Mouse (Mus musculus): ENCODE results near the gene Tango2. TPM values are rescaled to one million over a fixed set of nuclear protein-coding genes. Genes with fewer than 3 reads are reported as not detected.
"Not testable (repeated sequence)": the region's sequence is repeated elsewhere in the genome, so short reads cannot be mapped to it uniquely, and the experiment has no call there.

The Tango2 gene
- polyA plus RNA-seq, 1 experiment from 2014 or later = 28.2 TPM

DNA sequence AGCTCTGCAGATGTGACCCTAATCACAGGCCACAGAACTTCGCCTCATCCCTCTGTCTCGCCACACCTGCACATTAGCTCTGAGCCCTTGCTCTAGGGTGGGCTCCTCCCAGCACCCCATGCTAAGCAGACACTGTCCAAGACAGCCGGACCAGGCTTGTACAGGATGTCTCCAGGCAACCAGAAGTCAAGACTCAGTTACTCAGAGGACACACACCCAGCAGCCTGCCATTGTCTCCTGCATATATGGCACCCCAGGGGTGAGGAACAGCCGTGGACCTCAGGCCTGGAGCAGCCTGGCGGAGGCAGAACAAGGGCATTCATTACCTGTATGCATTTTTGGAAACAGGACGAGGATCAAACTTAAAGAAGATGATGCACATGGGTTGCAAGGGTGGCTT lies 23.9 kb downstream of the Tango2 start:
- DNase-seq (ENCODE audit: low spot score) (no peak), ATAC-seq (ENCODE audit: low read depth) (no peak)
- Histone ChIP-seq H3K9me3 (ENCODE audit: control insufficient read depth, low read length) (no peaks in the 10 kb centered on the region), H3K27ac (replicated peaks; ENCODE audit: low read depth, low read length) (no peak overlapping the region), H3K27me3 (replicated peaks; ENCODE audit: control insufficient read depth, insufficient read depth, low read length) (no peaks in the 10 kb centered on the region), H3K9ac (ENCODE audit: low read depth, low read length) (no peak overlapping the region), H3K36me3 (ENCODE audit: control insufficient read depth, insufficient read depth, low read length) (no peaks in the 10 kb centered on the region), H3K4me3 (ENCODE audit: low read depth, low read length) (no peak overlapping the region), H3K4me2 (ENCODE audit: low read depth, low read length) (no peak overlapping the region), H3K4me1 (ENCODE audit: control insufficient read depth, insufficient read depth, low read length) (no peaks in the 10 kb centered on the region)
- 83% methylated on average over 6 of the region's 6 CpGs for WGBS

GRCm38 (mm10) chr16:18323460-18323859 lies 24.4 kb downstream of the Tango2 start:
- ATAC-seq (ENCODE audit: low read depth) (no peak), DNase-seq (ENCODE audit: low spot score) (no peak)
- Histone ChIP-seq H3K4me2 (ENCODE audit: low read depth, low read length) (no peak overlapping the region), H3K4me1 (ENCODE audit: control insufficient read depth, insufficient read depth, low read length) (no peaks in the 10 kb centered on the region), H3K27me3 (replicated peaks; ENCODE audit: control insufficient read depth, insufficient read depth, low read length) (no peaks in the 10 kb centered on the region), H3K9me3 (ENCODE audit: control insufficient read depth, low read length) (no peaks in the 10 kb centered on the region), H3K4me3 (ENCODE audit: low read depth, low read length) (no peak overlapping the region), H3K36me3 (ENCODE audit: control insufficient read depth, insufficient read depth, low read length) (no peaks in the 10 kb centered on the region), H3K27ac (replicated peaks; ENCODE audit: low read depth, low read length) (no peak overlapping the region), H3K9ac (ENCODE audit: low read depth, low read length) (no peak overlapping the region)
- WGBS = 69% methylated on average over 2 of the region's 2 CpGs

DNA sequence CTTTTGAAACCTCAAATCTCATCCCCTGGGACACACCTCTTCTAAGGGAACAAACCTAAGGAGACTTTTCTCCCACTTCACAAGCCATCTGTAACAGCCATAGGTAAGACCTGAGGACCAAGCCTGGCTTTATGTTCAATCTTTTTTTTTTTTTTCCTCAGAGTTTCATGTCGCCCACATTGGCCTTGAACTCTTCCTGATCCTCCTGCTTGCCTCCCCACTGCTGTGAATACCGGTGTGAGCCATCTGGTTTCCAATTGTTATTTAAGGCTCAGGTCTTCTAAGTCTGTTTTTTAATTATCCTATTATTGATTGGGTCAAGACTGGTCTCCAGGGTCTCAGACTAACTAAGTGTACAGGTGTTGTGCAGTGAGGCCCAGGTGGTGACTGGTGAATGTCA lies 26.5 kb downstream of the Tango2 start:
- DNase-seq (ENCODE audit: low spot score) (no peak), ATAC-seq (ENCODE audit: low read depth) (no peak)
- H3K9ac ChIP-seq (ENCODE audit: low read depth, low read length) = no peak overlapping the region
- H3K27ac ChIP-seq (replicated peaks; ENCODE audit: low read depth, low read length) = no peak overlapping the region
- H3K4me3 ChIP-seq (ENCODE audit: low read depth, low read length) = no peak overlapping the region
- H3K4me1 ChIP-seq (ENCODE audit: control insufficient read depth, insufficient read depth, low read length) = no peaks in the 10 kb centered on the region
- WGBS = 75% methylated on average over 2 of the region's 2 CpGs
- H3K27me3 ChIP-seq (replicated peaks; ENCODE audit: control insufficient read depth, insufficient read depth, low read length) = no peaks in the 10 kb centered on the region
- no peaks in the 10 kb centered on the region for H3K9me3 ChIP-seq (ENCODE audit: control insufficient read depth, low read length)
- H3K36me3 ChIP-seq (ENCODE audit: control insufficient read depth, insufficient read depth, low read length) = no peaks in the 10 kb centered on the region
- H3K4me2 ChIP-seq (ENCODE audit: low read depth, low read length) = no peak overlapping the region

DNA sequence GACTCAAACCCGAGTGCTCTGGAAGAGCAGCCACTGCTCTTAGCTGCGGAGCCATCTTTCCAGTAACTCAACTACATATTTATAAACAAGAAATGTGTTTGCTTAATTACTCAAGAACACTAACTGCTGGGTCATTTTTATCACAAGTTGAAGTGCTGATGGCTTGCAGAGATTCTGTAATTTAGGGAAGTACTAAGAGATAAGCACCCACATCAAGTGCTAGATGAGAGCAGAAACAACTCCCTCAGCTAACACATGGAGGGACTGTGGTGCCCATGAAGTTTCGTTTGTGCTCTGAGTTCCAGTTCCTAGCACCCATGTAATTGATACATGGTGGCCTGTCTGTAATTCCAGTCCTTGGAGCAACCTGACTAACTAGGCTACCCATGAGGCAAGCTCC lies 28.9 kb downstream of the Tango2 start:
- Histone ChIP-seq H3K9me3 (ENCODE audit: control insufficient read depth, low read length) (no peaks in the 10 kb centered on the region), H3K4me1 (ENCODE audit: control insufficient read depth, insufficient read depth, low read length) (no peaks in the 10 kb centered on the region), H3K27me3 (replicated peaks; ENCODE audit: control insufficient read depth, insufficient read depth, low read length) (no peaks in the 10 kb centered on the region), H3K4me2 (ENCODE audit: low read depth, low read length) (no peak overlapping the region), H3K4me3 (ENCODE audit: low read depth, low read length) (no peak overlapping the region), H3K36me3 (ENCODE audit: control insufficient read depth, insufficient read depth, low read length) (no peaks in the 10 kb centered on the region), H3K9ac (ENCODE audit: low read depth, low read length) (no peak overlapping the region), H3K27ac (replicated peaks; ENCODE audit: low read depth, low read length) (no peak overlapping the region)
- DNase-seq (ENCODE audit: low spot score) (no peak), ATAC-seq (ENCODE audit: low read depth) (no peak)
- 82% methylated on average over 3 of the region's 3 CpGs for WGBS

- ATAC-seq (ENCODE audit: low read depth) = no peak
- no peaks in the 10 kb centered on the region for H3K9me3 ChIP-seq (ENCODE audit: control insufficient read depth, low read length)
- no peak overlapping the region for H3K4me2 ChIP-seq (ENCODE audit: low read depth, low read length)
- 0 out of 2 replicates have a peak, but pooled peaks cover 6% of the 10 kb centered on the region for H3K36me3 ChIP-seq (ENCODE audit: control insufficient read depth, insufficient read depth, low read length)
- no peaks in the 10 kb centered on the region for H3K4me1 ChIP-seq (ENCODE audit: control insufficient read depth, insufficient read depth, low read length)
- no peak for DNase-seq (ENCODE audit: low spot score)
- H3K9ac ChIP-seq (ENCODE audit: low read depth, low read length) = no peak overlapping the region
- H3K27ac ChIP-seq (replicated peaks; ENCODE audit: low read depth, low read length) = no peak overlapping the region
- H3K4me3 ChIP-seq (ENCODE audit: low read depth, low read length) = no peak overlapping the region
- H3K27me3 ChIP-seq (replicated peaks; ENCODE audit: control insufficient read depth, insufficient read depth, low read length) = no peaks in the 10 kb centered on the region
- 92% methylated on average over 1 of the region's 1 CpGs for WGBS
Observed at GRCm38 (mm10) chr16:18308159-18308558, 39.7 kb downstream of the Tango2 start.

DNA sequence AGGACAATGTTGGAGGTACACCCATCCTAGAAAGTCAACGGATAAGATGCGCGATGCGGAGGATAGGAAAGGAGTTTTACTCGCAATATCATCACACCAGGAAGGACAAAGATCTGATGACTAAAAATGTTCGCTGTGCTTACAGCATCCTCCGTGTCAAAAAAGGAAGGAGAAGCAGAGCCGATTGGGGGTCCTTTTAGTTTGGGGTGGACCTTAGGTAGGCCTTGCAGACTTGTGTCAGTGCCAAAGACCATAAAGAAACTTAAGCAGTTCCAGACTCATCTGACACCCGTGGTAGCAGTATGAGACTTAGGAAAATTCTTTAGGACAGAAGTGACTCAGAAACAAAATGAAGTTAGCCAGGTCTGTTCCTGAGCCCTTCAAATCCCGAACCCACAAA lies 58.3 kb downstream of the Tango2 start:
- DNase-seq (ENCODE audit: low spot score); H3K27me3 ChIP-seq (replicated peaks; ENCODE audit: control insufficient read depth, insufficient read depth, low read length); H3K9me3 ChIP-seq (ENCODE audit: control insufficient read depth, low read length): not testable (repeated sequence)
- 0 out of 2 replicates have a peak, but pooled peaks have one; percentile 1 for ATAC-seq (ENCODE audit: low read depth)
- H3K4me3 ChIP-seq (ENCODE audit: low read depth, low read length) = peak overlapping the region; percentile 92
- peak overlapping the region; percentile 70 for H3K27ac ChIP-seq (replicated peaks; ENCODE audit: low read depth, low read length)
- peak overlapping the region; percentile 47 for H3K4me2 ChIP-seq (ENCODE audit: low read depth, low read length)
- 0% methylated on average over 9 of the region's 10 CpGs for WGBS
- peak overlapping the region; percentile 60 for H3K9ac ChIP-seq (ENCODE audit: low read depth, low read length)
- H3K4me1 ChIP-seq (ENCODE audit: control insufficient read depth, insufficient read depth, low read length) = peaks cover 18% of the 10 kb centered on the region
- H3K36me3 ChIP-seq (ENCODE audit: control insufficient read depth, insufficient read depth, low read length) = peaks cover 14% of the 10 kb centered on the region; the same call in 1 of the 2 replicates

DNA sequence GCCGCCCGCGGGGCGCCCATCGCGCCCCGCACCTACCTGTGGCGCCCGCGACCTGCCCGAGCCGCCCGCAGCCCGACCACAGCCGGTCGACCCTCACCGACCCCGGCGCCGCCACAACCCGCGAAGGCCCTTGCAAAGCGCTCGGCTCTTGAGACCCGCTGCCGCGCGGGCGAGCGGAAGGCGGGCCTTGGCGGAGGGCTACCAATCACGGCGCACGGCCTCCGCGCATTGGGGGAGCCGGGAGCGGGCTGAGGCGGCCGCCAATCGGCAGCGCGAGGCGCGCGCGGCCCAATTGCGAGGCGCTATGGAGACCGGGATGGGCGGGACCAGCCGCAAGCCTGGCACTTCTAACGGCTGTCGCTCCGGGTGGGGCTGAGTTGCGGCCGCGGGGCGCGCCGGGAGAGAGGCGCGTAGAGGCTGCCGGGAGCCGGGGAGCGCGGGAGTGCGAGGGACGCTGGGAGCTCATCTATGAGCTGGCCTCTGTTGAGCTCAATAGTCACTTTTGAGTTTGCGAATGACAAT lies 58.8 kb downstream of the Tango2 start, which contains the start of gene Dgcr8:
TSS of gene Dgcr8 (minus strand) at position 180 of the 522 bp plus-strand sequence.
- peak within 1 kb of the TSS; percentile 94 for H3K4me2 ChIP-seq (ENCODE audit: low read depth, low read length)
- ATAC-seq (ENCODE audit: low read depth) (peak; percentile 99), DNase-seq (ENCODE audit: low spot score) (peak; percentile 99)
- under 1% methylated on average over 28 of the region's 71 CpGs for WGBS
- H3K27ac ChIP-seq (replicated peaks; ENCODE audit: low read depth, low read length) = peak within 1 kb of the TSS; percentile 90
- H3K9me3 ChIP-seq (ENCODE audit: control insufficient read depth, low read length) = no peaks in the 10 kb centered on the region
- H3K4me1 ChIP-seq (ENCODE audit: control insufficient read depth, insufficient read depth, low read length) = peaks cover 18% of the 10 kb centered on the region
- H3K36me3 ChIP-seq (ENCODE audit: control insufficient read depth, insufficient read depth, low read length) = peaks cover 19% of the 10 kb centered on the region
- H3K4me3 ChIP-seq (ENCODE audit: low read depth, low read length) = peak within 1 kb of the TSS; percentile 92
- H3K27me3 ChIP-seq (replicated peaks; ENCODE audit: control insufficient read depth, insufficient read depth, low read length) = no peaks in the 10 kb centered on the region
- peak within 1 kb of the TSS; percentile 98 for H3K9ac ChIP-seq (ENCODE audit: low read depth, low read length)

- Histone ChIP-seq H3K4me3 (ENCODE audit: low read depth, low read length) (peak overlapping the region; percentile 92), H3K4me2 (ENCODE audit: low read depth, low read length) (peak overlapping the region; percentile 94), H3K27me3 (replicated peaks; ENCODE audit: control insufficient read depth, insufficient read depth, low read length) (no peaks in the 10 kb centered on the region), H3K27ac (replicated peaks; ENCODE audit: low read depth, low read length) (peak overlapping the region; percentile 90), H3K9ac (ENCODE audit: low read depth, low read length) (peak overlapping the region; percentile 98), H3K4me1 (ENCODE audit: control insufficient read depth, insufficient read depth, low read length) (peaks cover 18% of the 10 kb centered on the region), H3K36me3 (ENCODE audit: control insufficient read depth, insufficient read depth, low read length) (peaks cover 24% of the 10 kb centered on the region), H3K9me3 (ENCODE audit: control insufficient read depth, low read length) (no peaks in the 10 kb centered on the region)
- 0% methylated on average over 26 of the region's 31 CpGs for WGBS
- ATAC-seq (ENCODE audit: low read depth) (peak; percentile 88), DNase-seq (ENCODE audit: low spot score) (no peak)
Observed at GRCm38 (mm10) chr16:18288581-18289061, 59.3 kb downstream of the Tango2 start.

GRCm38 (mm10) chr16:18288166-18288565 lies 59.7 kb downstream of the Tango2 start:
- peaks cover 28% of the 10 kb centered on the region for H3K36me3 ChIP-seq (ENCODE audit: control insufficient read depth, insufficient read depth, low read length)
- WGBS = 2% methylated on average over 4 of the region's 4 CpGs
- H3K27ac ChIP-seq (replicated peaks; ENCODE audit: low read depth, low read length) = peak overlapping the region; percentile 90; the same call in 1 of the 2 replicates
- H3K4me1 ChIP-seq (ENCODE audit: control insufficient read depth, insufficient read depth, low read length) = peaks cover 18% of the 10 kb centered on the region
- H3K9ac ChIP-seq (ENCODE audit: low read depth, low read length) = peak overlapping the region; percentile 98
- H3K9me3 ChIP-seq (ENCODE audit: control insufficient read depth, low read length) = no peaks in the 10 kb centered on the region
- peak overlapping the region; percentile 94 for H3K4me2 ChIP-seq (ENCODE audit: low read depth, low read length)
- no peaks in the 10 kb centered on the region for H3K27me3 ChIP-seq (replicated peaks; ENCODE audit: control insufficient read depth, insufficient read depth, low read length)
- peak overlapping the region; percentile 92 for H3K4me3 ChIP-seq (ENCODE audit: low read depth, low read length)
- DNase-seq (ENCODE audit: low spot score) = peak; percentile 28
- no peak for ATAC-seq (ENCODE audit: low read depth)
